Mouse (Mus musculus) kidney, adult 8-10 months (tissue): Measurements from ENCODE around the gene Ccnb2.

Experiments used
- DNase-seq, 2 experiments: peaks; one replicate each; pipeline ENCODE4 v3.0.0; 2022

Gene Ccnb2

DNA sequence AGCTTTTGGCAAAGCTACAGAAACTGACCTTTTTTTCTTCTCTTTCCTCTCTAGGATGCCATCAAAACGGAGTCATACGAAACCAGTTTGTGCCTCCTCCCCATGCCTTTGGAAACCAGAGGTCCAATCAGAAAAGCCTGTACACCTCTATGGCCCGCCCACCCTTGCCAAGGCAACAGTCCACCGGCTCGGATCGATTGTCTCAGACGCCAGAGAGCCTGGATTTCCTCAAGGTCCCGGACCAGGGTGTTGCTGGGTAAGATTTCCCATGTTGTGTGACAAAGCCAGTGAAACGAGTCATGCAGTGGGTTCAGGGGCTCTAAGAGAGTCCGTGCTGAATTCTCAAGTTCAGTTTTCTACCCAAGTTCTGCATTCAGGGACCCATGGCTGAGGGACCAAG, 37.6 kb downstream of the Ccnb2 start:
- DNase-seq = no peak

DNA sequence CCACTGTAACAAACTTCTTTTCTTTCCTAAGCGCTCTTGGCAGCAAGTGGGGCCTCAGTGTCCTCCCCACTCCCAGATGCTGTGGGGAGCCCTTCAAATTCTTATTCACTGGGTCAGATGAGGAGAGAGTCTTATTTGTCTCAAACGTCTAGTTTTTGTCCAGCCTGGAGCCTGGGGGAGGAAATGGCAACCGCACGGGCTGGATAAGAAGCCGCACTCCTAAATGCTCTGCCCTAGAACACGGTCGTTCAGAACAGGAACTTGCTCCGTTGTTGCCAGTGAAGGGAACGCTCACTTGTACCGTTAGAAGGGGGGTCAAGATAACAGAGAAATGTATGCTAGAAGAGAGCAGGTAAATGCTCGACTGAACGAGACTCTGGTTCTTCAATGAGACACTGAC, 39.3 kb downstream of the Ccnb2 start:
- no peak for DNase-seq

DNA sequence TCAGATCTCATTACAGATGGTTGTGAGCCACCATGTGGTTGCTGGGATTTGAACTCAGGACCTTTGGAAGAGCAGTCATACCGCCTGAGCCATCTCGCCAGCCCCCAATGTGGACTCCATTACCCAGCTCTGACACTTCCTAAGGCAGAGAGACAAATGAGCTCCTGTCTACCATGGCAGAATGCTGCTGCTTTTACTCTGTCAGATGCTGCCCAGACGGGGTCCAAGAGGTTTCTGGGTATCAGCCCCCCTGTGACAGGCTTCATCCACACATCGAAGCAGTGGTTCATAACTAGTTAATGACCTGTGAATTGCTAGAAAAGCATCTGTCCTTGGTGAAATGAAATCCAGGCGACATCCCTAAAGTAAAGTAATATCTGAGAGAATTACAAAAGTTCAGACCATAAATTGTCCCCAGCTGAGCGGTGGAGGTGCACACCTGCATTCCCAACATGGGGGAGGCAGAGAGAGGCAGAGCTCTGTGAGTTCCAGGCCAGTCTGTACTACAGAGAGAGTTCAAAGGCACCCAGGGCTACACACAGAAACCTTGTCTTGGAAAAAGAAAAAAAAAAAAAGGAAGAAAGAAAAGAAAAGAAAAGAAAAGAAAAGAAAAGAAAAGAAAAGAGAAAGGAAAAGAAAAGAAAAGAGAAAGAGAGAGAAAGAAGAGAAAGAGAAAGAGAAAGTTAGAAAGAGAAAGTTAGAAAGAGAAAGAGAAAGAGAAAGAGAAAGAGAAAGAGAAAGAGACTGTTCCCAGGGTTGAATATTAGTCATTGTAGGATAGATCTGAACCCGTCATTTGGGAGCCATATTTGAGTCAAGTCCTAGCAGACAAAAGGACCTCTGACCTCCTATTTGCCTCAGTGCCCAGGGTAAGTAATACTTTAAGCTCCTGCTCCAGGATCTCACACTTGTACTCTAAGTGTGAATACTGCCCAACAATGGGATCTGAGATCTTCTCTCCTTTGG, 41.6 kb downstream of the Ccnb2 start:
- no peak for DNase-seq

DNA sequence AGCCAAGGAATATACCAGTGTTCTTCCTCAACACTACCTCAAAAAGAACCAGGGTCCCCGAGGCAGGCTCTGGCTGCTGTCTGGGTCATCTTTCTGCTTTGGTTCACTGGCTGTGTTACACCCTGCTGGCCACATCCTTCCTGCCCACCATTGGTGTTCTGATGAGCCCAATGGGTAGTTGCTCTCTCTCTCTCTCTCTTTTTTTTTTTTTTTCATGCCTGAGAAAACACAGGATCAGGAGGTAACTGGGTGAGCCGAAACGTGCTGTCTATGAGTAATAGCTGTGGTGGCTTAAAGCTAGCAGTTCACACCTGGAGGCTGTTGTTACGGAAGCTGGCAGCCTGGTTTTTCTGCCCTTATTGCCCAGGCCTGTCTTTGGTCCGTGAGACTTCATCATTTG, 49.7 kb downstream of the Ccnb2 start:
- no peak for DNase-seq

DNA sequence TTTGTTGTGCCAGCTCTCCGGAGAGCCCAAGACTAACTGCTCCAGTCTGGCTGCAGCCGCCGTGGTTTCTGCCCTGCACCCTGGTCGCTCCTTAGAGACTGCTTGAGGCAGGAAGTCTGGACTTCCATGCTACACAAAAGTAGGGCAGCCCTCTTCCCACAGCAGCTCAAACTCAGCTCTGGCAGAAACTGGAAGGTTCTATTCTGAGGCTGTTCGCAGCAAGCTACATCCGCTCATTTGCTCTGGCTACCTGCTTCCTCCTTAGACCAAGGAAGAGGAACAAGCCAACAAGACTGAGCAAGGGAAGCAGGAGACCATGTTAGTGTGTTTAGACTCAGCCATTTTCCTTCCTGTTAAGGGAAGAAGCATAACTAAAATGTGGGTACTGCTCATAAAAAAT, 54.4 kb downstream of the Ccnb2 start:
- no peak for DNase-seq

DNA sequence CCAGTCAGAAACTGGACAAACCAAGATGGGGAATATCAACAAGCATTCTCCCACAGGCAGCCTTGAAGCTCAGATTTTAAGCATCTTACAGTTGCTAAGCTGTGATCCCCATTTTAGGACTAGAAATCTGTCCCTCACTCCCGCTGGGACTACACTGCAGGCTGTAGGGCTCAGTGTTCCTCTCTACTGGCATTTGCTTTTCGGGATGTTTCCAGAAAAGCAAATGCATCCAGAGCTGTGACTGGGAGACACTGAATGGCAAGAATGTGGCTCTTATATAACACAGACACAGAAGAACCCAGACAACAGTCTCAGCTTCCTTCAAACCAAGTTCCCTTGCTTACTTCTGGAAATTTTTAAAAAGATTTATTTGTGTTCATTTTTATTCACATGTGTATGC, 55.4 kb downstream of the Ccnb2 start:
- DNase-seq = no peak

DNA sequence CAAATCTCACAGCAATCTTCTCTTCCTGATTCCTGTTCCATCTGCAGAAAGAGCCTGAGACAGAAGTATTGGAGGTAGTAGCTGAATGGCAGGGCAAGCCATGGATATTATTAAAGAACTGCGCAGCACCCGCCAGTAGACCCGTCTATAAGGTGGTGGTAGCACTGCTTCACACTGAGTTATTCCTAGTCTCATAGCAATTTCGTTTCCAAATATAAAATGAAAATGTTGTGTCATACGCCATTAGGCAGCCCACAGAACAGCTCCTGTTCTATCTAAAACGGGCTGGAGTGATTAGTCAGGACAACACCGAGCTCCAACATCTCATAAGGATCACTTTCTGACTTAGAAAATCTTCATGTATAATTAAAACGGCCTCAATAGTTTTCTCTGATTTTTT, 56.6 kb downstream of the Ccnb2 start:
- no peak for DNase-seq

DNA sequence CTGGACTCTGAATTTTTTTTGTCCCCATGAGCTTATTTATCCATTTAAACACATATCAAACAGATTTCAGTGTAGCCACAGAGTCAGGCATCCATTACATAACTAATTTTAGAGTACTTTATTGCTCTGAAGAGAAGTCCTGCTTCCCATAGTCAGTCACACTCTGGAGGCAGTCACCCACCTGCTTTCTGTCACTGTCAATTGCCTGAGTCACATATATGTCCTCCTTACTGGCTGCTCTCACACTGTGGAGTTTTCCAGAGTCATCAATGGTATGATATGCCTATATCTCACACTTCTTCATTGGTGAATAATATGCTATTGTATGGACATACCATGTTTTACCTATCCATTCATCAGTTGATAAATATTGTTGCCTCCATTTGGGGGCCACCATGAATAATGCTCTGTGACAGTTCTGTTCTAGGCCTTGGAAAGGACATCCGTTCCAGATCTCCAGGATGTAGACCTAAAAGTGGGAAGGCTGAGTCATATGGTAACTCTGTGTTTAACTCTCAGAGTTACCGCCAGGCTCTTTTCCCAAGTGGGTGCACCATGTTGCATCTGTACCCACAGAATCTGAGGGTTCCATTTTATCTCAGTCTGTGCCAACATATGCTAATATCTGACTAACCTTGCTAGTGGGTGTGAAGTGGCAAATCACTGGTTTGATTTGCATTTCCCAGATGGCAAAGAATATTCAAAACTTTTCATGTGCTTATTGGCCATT, 61.8 kb downstream of the Ccnb2 start:
- no peak for DNase-seq
